Mouse (Mus musculus): ENCODE measurements around the gene Mroh2a.

Gene Mroh2a

DNA sequence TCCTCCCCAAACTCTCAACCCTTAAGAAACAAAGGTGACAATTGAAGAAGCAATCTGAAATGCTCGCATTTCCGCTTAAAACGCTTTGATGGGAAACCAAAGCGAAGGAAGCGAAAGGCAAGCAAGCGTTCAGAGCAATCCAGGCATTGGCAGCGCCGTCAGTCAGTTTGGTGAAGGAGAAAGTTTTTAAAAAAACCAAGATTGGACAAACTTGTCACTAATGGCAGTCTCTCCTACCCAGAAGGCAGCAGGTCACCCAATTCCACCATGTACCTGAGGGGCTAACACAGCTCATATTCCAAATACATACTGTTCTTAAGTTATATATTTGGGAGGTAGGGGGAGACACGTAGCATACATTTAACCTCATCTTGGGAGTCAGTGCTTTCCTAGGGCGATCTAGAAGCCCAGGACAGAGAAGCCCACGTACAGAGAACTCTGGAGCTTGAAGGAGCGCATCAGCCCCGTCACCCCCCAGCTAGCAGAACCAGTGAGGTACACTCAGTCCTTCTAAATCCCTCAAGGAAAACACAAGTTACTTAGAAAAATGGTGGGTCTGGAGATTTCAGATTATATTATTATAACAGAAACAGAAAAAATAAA lies 48.4 kb downstream of the Mroh2a start:
- no peak for DNase-seq (ENCODE audit: extremely low read depth, insufficient read length, low spot score)

DNA sequence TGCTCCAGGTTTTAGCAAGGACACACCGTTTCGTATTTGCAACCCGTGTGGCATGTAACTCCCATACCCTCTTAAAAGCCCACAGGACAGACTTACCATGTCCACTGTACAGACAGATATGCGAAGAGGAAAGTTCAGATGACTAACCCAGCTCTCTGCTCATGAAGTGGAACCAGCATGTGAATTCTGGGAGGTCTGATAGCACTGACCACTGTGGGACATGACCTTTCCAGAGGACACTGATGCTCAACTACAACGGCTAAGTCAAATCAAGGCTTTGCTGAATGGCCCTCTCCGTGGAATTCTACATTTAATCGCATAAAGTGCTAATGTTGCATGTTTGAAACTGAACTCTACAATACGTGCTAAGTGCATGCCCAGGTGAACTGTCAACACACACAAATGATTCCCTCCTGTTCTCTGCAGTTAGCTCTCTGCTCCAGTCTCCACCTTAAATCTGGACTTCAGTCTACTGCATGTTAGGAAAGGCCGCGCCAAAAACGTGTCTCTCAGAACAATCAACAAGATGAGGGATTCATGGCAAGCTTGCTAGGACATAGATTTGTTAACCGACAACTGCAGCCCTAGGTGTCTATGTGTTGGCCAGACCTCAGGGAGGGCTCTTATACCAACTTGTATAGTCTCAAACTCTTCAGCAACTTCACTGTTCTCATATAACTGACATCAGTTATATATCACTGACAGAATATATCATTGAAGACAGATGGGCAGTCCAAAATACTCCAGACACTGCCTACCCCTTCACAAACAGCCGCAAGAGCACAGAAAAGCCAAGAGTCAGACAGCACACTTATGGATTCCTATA lies 49.1 kb downstream of the Mroh2a start:
- no peak for DNase-seq (ENCODE audit: extremely low read depth, insufficient read length, low spot score)

DNA sequence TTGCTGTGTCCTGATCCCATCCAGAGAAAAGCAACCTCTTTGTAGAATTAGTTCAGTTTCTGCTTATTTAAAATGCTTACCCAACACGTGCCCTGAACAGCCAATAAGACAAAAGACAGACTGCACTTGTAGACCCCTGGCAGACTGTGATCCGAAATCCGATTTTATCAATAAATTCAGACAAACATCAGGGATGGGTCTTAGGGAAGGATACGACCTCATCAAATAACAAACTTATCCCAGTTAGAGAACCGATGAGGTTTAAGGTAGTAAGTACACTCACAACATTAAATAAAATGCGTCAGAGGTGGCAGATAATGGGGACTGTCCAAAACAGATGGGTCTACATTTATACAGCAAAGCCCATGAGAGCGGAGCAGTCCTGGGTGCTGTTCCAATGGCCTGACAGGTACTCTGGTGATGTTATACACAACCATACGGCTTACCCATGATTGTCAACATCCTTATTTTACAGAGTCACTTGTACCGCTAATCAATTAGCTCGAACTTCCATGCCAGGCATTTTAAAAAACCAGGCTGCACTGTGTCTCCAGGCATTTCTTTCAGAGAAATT lies 49.8 kb downstream of the Mroh2a start:
- no peak for DNase-seq (ENCODE audit: extremely low read depth, insufficient read length, low spot score)

- peak; percentile 100 for DNase-seq (ENCODE audit: extremely low read depth, insufficient read length, low spot score)
Measured at GRCm38 (mm10) chr1:88277098-88277817, 50.5 kb downstream of the Mroh2a start, which contains the start of the genes Hjurp and Trpm8. Hjurp (minus strand) TSS chr1:88277633. Trpm8 (plus strand) TSS chr1:88277661.

DNA sequence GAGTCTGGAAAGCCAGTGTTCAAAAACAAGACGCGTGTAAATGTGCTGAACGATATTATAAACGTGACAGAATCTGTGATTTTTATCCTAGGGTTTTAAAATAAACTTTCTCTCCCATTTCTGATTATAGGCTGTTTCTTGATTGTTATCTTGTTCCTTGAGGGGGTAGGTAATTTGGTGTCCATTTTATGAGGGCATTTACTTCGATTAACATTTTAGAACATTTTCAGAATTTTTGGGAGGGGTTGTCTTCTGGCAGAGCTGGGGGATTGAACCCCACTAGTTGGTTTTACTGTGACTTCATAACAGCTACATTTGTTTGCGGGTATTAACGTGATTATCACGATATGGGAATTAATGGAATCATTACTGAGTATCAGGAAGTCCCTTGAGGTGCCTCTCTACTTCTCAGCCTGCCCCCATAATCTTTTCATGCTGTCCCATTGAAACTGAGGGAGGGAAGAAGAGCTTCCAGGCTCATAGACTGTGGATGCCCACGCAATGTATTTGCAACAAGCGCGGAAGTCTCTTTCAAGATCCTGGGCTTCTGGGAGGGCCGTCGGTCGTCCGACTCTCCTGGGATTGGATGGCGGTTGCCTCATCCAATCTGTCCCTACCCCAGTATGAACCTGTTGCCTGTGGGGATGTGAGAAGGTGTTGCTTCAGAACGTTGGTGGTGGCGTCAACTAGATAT lies 51.2 kb downstream of the Mroh2a start:
- peak; percentile 52 for DNase-seq (ENCODE audit: extremely low read depth, insufficient read length, low spot score)

DNA sequence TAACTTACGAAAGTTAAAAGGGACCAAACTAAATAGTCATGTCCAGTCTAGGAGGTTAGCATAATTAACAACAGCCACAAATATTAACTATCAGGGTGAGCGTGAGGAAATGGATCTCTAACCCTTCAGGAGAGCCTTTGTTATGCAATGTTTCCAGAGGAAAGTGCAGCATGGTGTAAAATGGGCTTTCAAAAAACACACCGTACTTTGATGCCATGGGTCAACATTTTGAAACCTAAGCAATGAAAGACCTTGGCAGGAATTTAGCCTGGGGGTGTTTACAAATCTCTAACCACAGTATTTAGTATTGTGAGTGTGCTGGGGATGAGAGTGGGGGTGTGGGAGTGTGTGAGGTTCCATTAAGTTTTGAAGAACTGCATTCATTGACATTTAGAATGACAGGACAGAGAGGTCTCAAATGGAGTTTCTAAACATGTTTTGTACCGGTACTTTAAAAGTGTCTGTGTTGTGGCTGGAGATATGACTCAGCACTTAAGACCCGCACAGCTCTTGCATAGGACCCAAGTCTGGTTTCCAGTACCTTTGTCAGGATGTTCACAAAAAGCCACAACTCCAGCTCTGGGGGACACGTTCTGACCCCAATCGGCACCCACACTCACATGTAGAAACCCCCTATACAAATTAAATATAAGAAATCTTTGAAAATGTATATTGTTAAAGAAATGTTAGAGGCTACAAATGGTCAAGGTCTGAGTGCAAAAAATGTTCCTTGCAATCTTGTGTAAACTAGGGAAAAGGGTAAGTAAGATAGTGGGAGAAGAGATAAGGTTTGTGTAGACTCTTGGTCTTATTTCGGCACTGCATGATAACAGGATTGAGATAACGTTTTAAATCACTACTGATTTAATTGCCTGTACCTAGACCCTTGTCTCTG lies 52.6 kb downstream of the Mroh2a start:
- DNase-seq (ENCODE audit: extremely low read depth, insufficient read length, low spot score) = no peak

- no peak for DNase-seq (ENCODE audit: extremely low read depth, insufficient read length, low spot score)
Measured at GRCm38 (mm10) chr1:88280006-88280690, 53.4 kb downstream of the Mroh2a start.

DNA sequence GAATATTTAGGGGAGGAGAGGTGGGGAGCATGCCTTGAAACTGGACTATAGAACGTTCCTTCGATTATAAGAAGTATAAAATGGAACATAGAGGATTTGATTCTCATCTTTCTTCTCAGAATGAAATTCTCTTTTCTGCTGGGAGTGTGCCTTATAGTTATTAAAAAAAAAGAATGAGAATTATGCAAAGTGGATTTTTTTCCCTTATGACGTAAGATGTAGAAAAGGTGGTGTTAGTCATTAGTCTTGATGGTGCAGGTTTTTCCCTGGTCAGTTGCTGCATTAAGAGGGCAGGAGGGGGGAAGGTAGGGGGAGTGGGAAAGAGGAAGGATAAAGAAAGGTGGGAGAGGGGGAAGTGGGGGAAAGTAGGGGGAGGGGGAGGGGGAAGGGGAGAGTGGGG lies 55.5 kb downstream of the Mroh2a start:
- DNase-seq (ENCODE audit: extremely low read depth, insufficient read length, low spot score) = no peak

GRCm38 (mm10) chr1:88283376-88284227 lies 56.8 kb downstream of the Mroh2a start:
- DNase-seq (ENCODE audit: extremely low read depth, insufficient read length, low spot score) = no peak

GRCm38 (mm10) chr1:88284228-88284945 lies 57.6 kb downstream of the Mroh2a start:
- no peak for DNase-seq (ENCODE audit: extremely low read depth, insufficient read length, low spot score)

DNA sequence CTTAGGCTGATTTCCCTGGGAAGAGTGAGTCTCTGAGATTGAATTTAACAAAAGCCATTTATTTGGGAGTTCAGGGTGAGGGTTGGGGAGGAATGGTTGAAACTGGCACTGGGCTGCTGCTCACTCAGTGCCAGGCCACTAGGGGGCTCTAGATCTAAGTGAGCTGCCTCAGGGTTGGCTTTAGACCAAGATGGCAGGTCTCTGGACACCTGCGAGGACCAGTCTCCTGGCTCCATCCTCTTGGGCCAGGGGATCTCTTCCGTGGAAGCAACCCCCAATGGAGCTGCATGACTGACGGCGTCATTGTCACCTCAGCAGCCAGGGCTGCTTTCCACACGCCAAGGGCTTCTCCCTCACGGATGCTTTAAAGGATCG lies 58.1 kb downstream of the Mroh2a start:
- DNase-seq (ENCODE audit: extremely low read depth, insufficient read length, low spot score) = peak; percentile 56

- DNase-seq (ENCODE audit: extremely low read depth, insufficient read length, low spot score) = no peak
Measured at GRCm38 (mm10) chr1:88285652-88286051, 58.9 kb downstream of the Mroh2a start.

- DNase-seq (ENCODE audit: extremely low read depth, insufficient read length, low spot score) = no peak
Measured at GRCm38 (mm10) chr1:88286136-88286845, 59.5 kb downstream of the Mroh2a start.

GRCm38 (mm10) chr1:88286887-88287696 lies 60.3 kb downstream of the Mroh2a start:
- DNase-seq (ENCODE audit: extremely low read depth, insufficient read length, low spot score) = no peak

DNA sequence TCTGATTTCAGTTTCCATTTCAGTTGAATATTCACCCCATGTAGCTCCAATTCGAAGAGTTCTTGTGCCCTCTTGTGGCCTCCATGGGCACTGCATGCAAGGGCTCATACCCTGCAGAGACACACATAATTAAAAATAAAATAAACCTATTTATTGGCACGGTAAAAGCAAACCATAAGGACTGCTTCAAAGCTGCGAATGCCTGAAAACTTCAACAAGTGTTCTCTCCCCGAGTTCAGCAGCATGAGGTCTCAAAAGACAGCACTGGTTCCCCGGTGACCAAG lies 60.9 kb downstream of the Mroh2a start:
- DNase-seq (ENCODE audit: extremely low read depth, insufficient read length, low spot score) = peak; percentile 44

GRCm38 (mm10) chr1:88288056-88288788 lies 61.4 kb downstream of the Mroh2a start:
- DNase-seq (ENCODE audit: extremely low read depth, insufficient read length, low spot score) = no peak
